8 mouse cellular contexts compared by ENCODE assay signal in the genomic region with DNA sequence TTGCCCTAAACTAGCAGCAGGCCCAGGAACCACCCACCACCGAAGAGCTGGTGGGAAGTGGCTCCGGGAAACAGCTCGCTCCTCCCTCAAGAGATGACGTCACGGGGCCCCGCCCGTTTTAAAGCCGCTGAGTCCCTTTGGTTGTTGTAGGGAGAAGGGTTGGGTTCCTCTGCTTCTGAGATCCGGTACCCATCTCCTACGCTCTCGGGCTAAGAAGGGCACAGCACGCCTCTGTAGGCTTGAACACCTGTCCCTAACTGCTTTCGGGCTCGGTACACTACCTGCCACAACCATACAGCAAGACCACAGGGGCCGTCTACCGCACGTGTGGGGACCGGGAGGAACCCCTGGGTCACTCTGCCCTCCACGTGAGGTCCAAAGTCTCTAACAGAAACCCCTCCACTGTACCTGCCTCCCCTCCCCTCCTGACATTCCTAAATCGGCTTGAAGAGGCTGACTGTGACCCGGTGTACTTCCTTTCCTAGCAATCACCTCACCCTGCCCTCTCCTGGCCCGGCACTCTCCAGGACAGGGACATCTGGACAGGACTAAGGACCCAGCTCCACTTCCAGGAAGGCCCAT. TPM values are rescaled to one million over a fixed set of nuclear protein-coding genes. Genes with fewer than 3 reads are reported as not detected.
DNase-seq lines count a peak whose midpoint lies in the region; ATAC-seq and TF ChIP-seq lines count a peak whose summit lies in the region.

No protein-coding gene starts in this region.

- H3K36me3 ChIP-seq in lung, embryonic 14.5 days (ENCODE audit: insufficient read depth): no peaks in the 10 kb centered on the region
- H3K36me3 ChIP-seq in thymus, adult 2 months (ENCODE audit: control insufficient read depth, insufficient read depth, low read length): no peaks in the 10 kb centered on the region

- H3K27me3 ChIP-seq in cerebellum, adult 2 months (ENCODE audit: control insufficient read depth, insufficient read depth, low read length): no peaks in the 10 kb centered on the region
- H3K27me3 ChIP-seq in lung, embryonic 14.5 days (ENCODE audit: insufficient read depth, low read length): no peaks in the 10 kb centered on the region
- H3K27me3 ChIP-seq in thymus, adult 2 months (ENCODE audit: control insufficient read depth, insufficient read depth, low read length): no peaks in the 10 kb centered on the region

- DNase-seq in ES-CJ7 (ENCODE audit: low read depth, low spot score): peak; percentile 82
- peak; percentile 82 to 84 for DNase-seq in cerebellum, adult 2 months
- DNase-seq in forelimb bud, embryonic 11.5 days (ENCODE audit: low read depth, low spot score): peak; percentile 70
- DNase-seq in layer of hippocampus, adult 8-10 months (ENCODE audit: low spot score in 2 of 2): peak; percentile 86
- DNase-seq in lung, embryonic 14.5 days: peak; percentile 90
- DNase-seq in thymus, adult 2 months: peak; percentile 92

- H3K4me3 ChIP-seq in cerebellum, adult 2 months (replicated peaks; ENCODE audit: insufficient read depth, low read depth, low read length): peak overlapping the region; percentile 48
- H3K4me3 ChIP-seq in lung, embryonic 14.5 days (ENCODE audit: low read depth, low read length): peak overlapping the region; percentile 26
- peak overlapping the region; percentile 27 for H3K4me3 ChIP-seq in olfactory bulb, adult 2 months (ENCODE audit: insufficient read depth, low read depth, low read length)
- H3K4me3 ChIP-seq in thymus, adult 2 months (ENCODE audit: control insufficient read depth, insufficient read depth, low read length): peak overlapping the region; percentile 42

- no peak for TF ChIP-seq CTCF in cerebellum, adult 2 months (IDR thresholded peaks at IDR 0.05; ENCODE audit: borderline replicate concordance, insufficient read depth, low read depth, low read length)
- no peak for TF ChIP-seq CTCF in lung, embryonic 14.5 days (IDR thresholded peaks at IDR 0.05; ENCODE audit: low read depth)
- no peak for TF ChIP-seq CTCF in olfactory bulb, adult 2 months (IDR thresholded peaks at IDR 0.05; ENCODE audit: insufficient read depth, low read depth, low read length)
- TF ChIP-seq CTCF in thymus, adult 2 months (IDR thresholded peaks at IDR 0.05; ENCODE audit: borderline replicate concordance, control insufficient read depth, extremely low read depth, insufficient read depth, low read length, poor library complexity): no peak

- ATAC-seq in hematopoietic stem cell, adult 5-6 weeks (replicated peaks in 1 of 2; ENCODE audit: insufficient read depth in 1 of 2, low FRiP score in 2 of 2, low TSS enrichment in 1 of 2, low read depth in 1 of 2, poor library complexity in 2 of 2, severe bottlenecking in 2 of 2): peak; percentile 82 to 90
- peak; percentile 85 for ATAC-seq in lung, embryonic 14.5 days (ENCODE audit: insufficient read depth)

- no peaks in the 10 kb centered on the region for H3K9me3 ChIP-seq in lung, embryonic 14.5 days (ENCODE audit: low read depth, low read length)

- no peak overlapping the region; the same call in 1 of the 2 replicates for H3K27ac ChIP-seq in cerebellum, adult 2 months (ENCODE audit: insufficient read depth, low read length)
- H3K27ac ChIP-seq in lung, embryonic 14.5 days (ENCODE audit: low read depth): no peak overlapping the region
- H3K27ac ChIP-seq in olfactory bulb, adult 2 months (ENCODE audit: insufficient read depth, low read depth, low read length): no peak overlapping the region
- 0 out of 2 replicates have a peak overlapping the region, but pooled peaks have one; percentile 43 for H3K27ac ChIP-seq in thymus, adult 2 months (ENCODE audit: control insufficient read depth, insufficient read depth, low read length)

- H3K4me2 ChIP-seq in lung, embryonic 14.5 days: peak overlapping the region; percentile 63

- H3K9ac ChIP-seq in lung, embryonic 14.5 days: peak overlapping the region; percentile 32

- WGBS in cerebellum, adult 2 months: 29% methylated on average over 22 of the region's 22 CpGs
- 1% methylated on average over 22 of the region's 22 CpGs for WGBS in lung, embryonic 14.5 days
- WGBS in olfactory bulb, adult 2 months: 12% methylated on average over 22 of the region's 22 CpGs
- WGBS in thymus, adult 2 months: 7% methylated on average over 22 of the region's 22 CpGs

- peak; percentile 23; the same call in 1 of the 2 replicates for TF ChIP-seq POLR2A in cerebellum, adult 2 months (IDR thresholded peaks at IDR 0.05; ENCODE audit: borderline replicate concordance, insufficient read depth, low read length)
- TF ChIP-seq POLR2A in olfactory bulb, adult 2 months (IDR thresholded peaks at IDR 0.05; ENCODE audit: insufficient read depth, low read depth, low read length): no peak
- no peak for TF ChIP-seq POLR2A in thymus, adult 2 months (IDR thresholded peaks at IDR 0.05; ENCODE audit: control insufficient read depth, extremely low read depth, insufficient read depth, low read length, poor library complexity)

- peaks cover 21% of the 10 kb centered on the region for H3K4me1 ChIP-seq in cerebellum, adult 2 months (ENCODE audit: control insufficient read depth, insufficient read depth, low read length)
- H3K4me1 ChIP-seq in lung, embryonic 14.5 days (ENCODE audit: insufficient read depth): no peaks in the 10 kb centered on the region
- peaks cover 7% of the 10 kb centered on the region for H3K4me1 ChIP-seq in olfactory bulb, adult 2 months (ENCODE audit: control insufficient read depth, insufficient read depth, low read length)
- H3K4me1 ChIP-seq in thymus, adult 2 months (replicated peaks; ENCODE audit: control insufficient read depth, insufficient read depth, low read length): peaks cover 21% of the 10 kb centered on the region

RNA-seq across cellular contexts. Expression of gene E030018B13Rik, which starts 58.0 kb away (rescaled TPM):
- not detected in 2 replicates for polyA plus RNA-seq in cerebellum, adult 2 months (2012; rRNA removed)
- not detected in 2 replicates for total RNA-seq in hematopoietic stem cell, adult 5-6 weeks (2017)
- not detected for total RNA-seq in layer of hippocampus, adult 8-10 months (2022)
- 0.18 TPM in 1 of 2 replicates, not detected in the other for polyA plus RNA-seq in lung, embryonic 14.5 days (2014; fragmentation: Nextera tagmentation; extraction: Ambion mirVana)
- polyA plus RNA-seq in olfactory bulb, adult 2 months (2012; ENCODE audit: insufficient read depth, insufficient read length, low replicate concordance, missing spikeins): not detected in 2 replicates
- polyA plus RNA-seq in thymus, adult 2 months (2012; rRNA removed): not detected in 2 replicates
